Mouse (Mus musculus): ENCODE results near the gene Syngr3. TPM values are rescaled to one million over a fixed set of nuclear protein-coding genes. Genes with fewer than 3 reads are reported as not detected.
A peak's percentile ranks its signal among the peaks of the same experiment; 100 is the strongest.

The Syngr3 gene
- polyA plus RNA-seq, 1 experiment from 2014 or later, result 0.07 TPM

- no peak overlapping the region for H3K9ac ChIP-seq
- no peaks in the 10 kb centered on the region for H3K9me3 ChIP-seq (replicated peaks)
- H3K27ac ChIP-seq (replicated peaks), result no peak overlapping the region
- no peak for ATAC-seq (ENCODE audit: insufficient read depth)
- H3K27me3 ChIP-seq, result peaks cover 77% of the 10 kb centered on the region
- H3K36me3 ChIP-seq (replicated peaks), result no peaks in the 10 kb centered on the region
- H3K4me3 ChIP-seq (replicated peaks), result no peak overlapping the region
- H3K4me1 ChIP-seq (replicated peaks), result peaks cover 30% of the 10 kb centered on the region
- 38% methylated on average over 3 of the region's 3 CpGs for WGBS (ENCODE audit: insufficient replicate concordance)
- no peak overlapping the region for H3K4me2 ChIP-seq
Observed at GRCm38 (mm10) chr17:24651835-24652234, 37.9 kb downstream of the Syngr3 start.

DNA sequence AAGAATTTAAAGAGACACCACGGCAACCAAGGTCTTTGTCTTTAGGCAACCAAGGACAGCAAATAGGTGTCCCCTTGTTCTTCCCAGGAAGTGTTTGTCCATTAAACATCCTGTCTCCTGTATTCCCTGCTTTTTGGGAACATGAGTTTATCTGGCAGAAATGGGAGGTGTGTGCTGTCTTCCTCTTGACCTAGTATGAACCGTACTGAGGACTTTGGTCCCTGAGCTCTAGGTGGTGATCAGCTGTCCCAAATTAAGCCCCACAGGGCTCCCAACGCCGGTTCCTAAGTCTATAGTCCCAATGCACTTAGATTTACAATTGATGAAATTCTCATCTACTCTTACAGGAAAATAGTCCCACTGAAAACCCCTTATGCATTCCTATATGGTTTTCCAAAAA is 39.0 kb downstream of the Syngr3 start:
- no peaks in the 10 kb centered on the region for H3K9me3 ChIP-seq (replicated peaks)
- ATAC-seq (ENCODE audit: insufficient read depth), result no peak
- no peaks in the 10 kb centered on the region for H3K36me3 ChIP-seq (replicated peaks)
- no peak overlapping the region for H3K9ac ChIP-seq
- peaks cover 30% of the 10 kb centered on the region for H3K4me1 ChIP-seq (replicated peaks)
- peak overlapping the region; percentile 76; the same call in 1 of the 2 replicates for H3K4me2 ChIP-seq
- H3K27me3 ChIP-seq, result peaks cover 69% of the 10 kb centered on the region
- no peak overlapping the region for H3K4me3 ChIP-seq (replicated peaks)
- no peak overlapping the region for H3K27ac ChIP-seq (replicated peaks)
- 56% methylated on average over 4 of the region's 4 CpGs for WGBS (ENCODE audit: insufficient replicate concordance)

GRCm38 (mm10) chr17:24650070-24650616 is 39.6 kb downstream of the Syngr3 start, which contains the start of gene Slc9a3r2:
Gene Slc9a3r2 (minus strand): TSS chr17:24650327.
- peak within 1 kb of the TSS; percentile 76 for H3K4me2 ChIP-seq
- peaks cover 35% of the 10 kb centered on the region for H3K4me1 ChIP-seq (replicated peaks)
- under 1% methylated on average over 40 of the region's 41 CpGs for WGBS (ENCODE audit: insufficient replicate concordance)
- H3K9ac ChIP-seq, result peak within 1 kb of the TSS; percentile 47; the same call in 1 of the 2 replicates
- peak; percentile 60 for ATAC-seq (ENCODE audit: insufficient read depth)
- peaks cover 67% of the 10 kb centered on the region for H3K27me3 ChIP-seq
- H3K4me3 ChIP-seq (replicated peaks), result peak within 1 kb of the TSS; percentile 59
- H3K27ac ChIP-seq (replicated peaks), result 0 out of 2 replicates have a peak within 1 kb of the TSS, but pooled peaks have one; percentile 6
- H3K9me3 ChIP-seq (replicated peaks), result no peaks in the 10 kb centered on the region
- H3K36me3 ChIP-seq (replicated peaks), result no peaks in the 10 kb centered on the region

- 0 out of 2 replicates have a peak, but pooled peaks have one; percentile 2 for ATAC-seq (ENCODE audit: insufficient read depth)
- H3K4me3 ChIP-seq (replicated peaks), result peak overlapping the region; percentile 59
- peaks cover 41% of the 10 kb centered on the region for H3K4me1 ChIP-seq (replicated peaks)
- no peaks in the 10 kb centered on the region for H3K36me3 ChIP-seq (replicated peaks)
- WGBS (ENCODE audit: insufficient replicate concordance), result 1% methylated on average over 35 of the region's 35 CpGs
- H3K4me2 ChIP-seq, result peak overlapping the region; percentile 76
- H3K27ac ChIP-seq (replicated peaks), result 0 out of 2 replicates have a peak overlapping the region, but pooled peaks have one; percentile 6
- no peaks in the 10 kb centered on the region for H3K9me3 ChIP-seq (replicated peaks)
- peak overlapping the region; percentile 47; the same call in 1 of the 2 replicates for H3K9ac ChIP-seq
- H3K27me3 ChIP-seq, result peaks cover 62% of the 10 kb centered on the region
Observed at GRCm38 (mm10) chr17:24649581-24650069, 40.1 kb downstream of the Syngr3 start.

- H3K36me3 ChIP-seq (replicated peaks), result no peaks in the 10 kb centered on the region
- peaks cover 43% of the 10 kb centered on the region for H3K4me1 ChIP-seq (replicated peaks)
- H3K4me2 ChIP-seq, result peak overlapping the region; percentile 76
- no peak overlapping the region for H3K9ac ChIP-seq
- ATAC-seq (ENCODE audit: insufficient read depth), result no peak
- WGBS (ENCODE audit: insufficient replicate concordance), result 62% methylated on average over 10 of the region's 10 CpGs
- H3K9me3 ChIP-seq (replicated peaks), result no peaks in the 10 kb centered on the region
- H3K27ac ChIP-seq (replicated peaks), result no peak overlapping the region
- H3K27me3 ChIP-seq, result peaks cover 62% of the 10 kb centered on the region
- H3K4me3 ChIP-seq (replicated peaks), result peak overlapping the region; percentile 59
Observed at GRCm38 (mm10) chr17:24648731-24649377, 40.9 kb downstream of the Syngr3 start.

DNA sequence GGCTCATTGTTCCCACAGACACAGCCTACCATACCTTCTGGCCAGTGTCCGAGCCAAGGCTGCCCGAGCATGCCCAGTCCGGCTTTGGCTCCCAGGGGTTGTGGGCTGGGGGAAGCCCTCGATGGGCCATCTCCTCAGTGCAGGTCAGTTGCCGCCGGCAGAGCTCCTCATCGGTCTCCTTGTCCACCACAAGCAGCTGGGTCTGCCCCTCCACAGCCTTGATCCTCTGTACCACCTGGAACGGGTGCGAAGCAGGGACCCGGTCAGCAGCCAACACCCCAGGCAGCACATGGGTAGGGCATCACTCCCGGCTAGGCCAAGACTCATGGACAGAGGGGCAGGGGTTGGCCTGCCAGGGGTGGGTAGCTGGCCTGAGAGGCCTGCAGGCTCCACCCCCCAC is 42.3 kb downstream of the Syngr3 start:
- WGBS (ENCODE audit: insufficient replicate concordance), result 73% methylated on average over 11 of the region's 11 CpGs
- Histone ChIP-seq H3K4me2 (no peak overlapping the region), H3K36me3 (replicated peaks) (no peaks in the 10 kb centered on the region), H3K4me3 (replicated peaks) (no peak overlapping the region), H3K9ac (no peak overlapping the region), H3K4me1 (replicated peaks) (peaks cover 43% of the 10 kb centered on the region), H3K27me3 (peaks cover 55% of the 10 kb centered on the region), H3K9me3 (replicated peaks) (no peaks in the 10 kb centered on the region), H3K27ac (replicated peaks) (no peak overlapping the region)
- no peak for ATAC-seq (ENCODE audit: insufficient read depth)

DNA sequence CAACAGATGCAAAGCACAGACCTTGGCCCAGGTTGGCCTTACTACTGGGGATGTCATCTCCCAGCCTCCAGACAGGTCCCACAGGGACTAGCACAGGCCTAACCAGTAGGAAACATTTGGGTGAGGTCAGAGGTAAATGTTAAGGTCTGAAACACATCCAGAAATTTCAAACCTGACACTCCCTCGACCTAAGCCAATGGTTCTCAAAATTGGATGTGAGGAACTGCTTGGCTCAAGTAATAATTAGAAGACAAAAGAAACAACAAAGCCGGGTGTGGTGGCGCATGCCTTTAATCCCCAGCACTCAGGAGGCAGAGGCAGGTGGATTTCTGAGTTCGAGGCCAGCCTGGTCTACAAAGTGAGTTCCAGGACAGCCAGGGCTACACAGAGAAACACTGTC is 43.4 kb downstream of the Syngr3 start:
- WGBS (ENCODE audit: insufficient replicate concordance), result 58% methylated on average over 4 of the region's 4 CpGs
- Histone ChIP-seq H3K4me3 (replicated peaks) (no peak overlapping the region), H3K9me3 (replicated peaks) (no peaks in the 10 kb centered on the region), H3K36me3 (replicated peaks) (no peaks in the 10 kb centered on the region), H3K9ac (no peak overlapping the region), H3K27me3 (peaks cover 44% of the 10 kb centered on the region), H3K27ac (replicated peaks) (0 out of 2 replicates have a peak overlapping the region, but pooled peaks have one; percentile 9), H3K4me1 (replicated peaks) (peaks cover 43% of the 10 kb centered on the region), H3K4me2 (no peak overlapping the region)
- no peak for ATAC-seq (ENCODE audit: insufficient read depth)

DNA sequence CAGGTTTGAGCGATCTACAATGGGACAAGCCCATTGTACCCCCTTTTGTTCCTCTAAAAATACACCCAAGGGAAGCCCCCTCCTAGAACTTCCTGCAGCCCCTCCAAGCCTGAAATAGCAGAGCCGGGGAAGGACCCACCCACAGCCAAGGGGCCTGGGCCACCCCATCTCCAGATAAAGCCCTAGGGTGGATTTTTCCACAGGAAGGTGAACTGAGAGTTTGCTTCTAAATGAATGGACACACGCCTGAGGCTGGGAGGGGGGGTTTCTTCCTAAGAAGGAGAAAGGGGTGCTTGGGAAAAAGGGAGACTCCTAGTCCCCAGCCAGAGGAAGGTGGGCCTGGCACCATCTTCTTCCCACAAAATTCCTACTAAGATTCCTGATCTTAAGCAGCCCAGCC is 43.8 kb downstream of the Syngr3 start:
- H3K9me3 ChIP-seq (replicated peaks), result no peaks in the 10 kb centered on the region
- no peak overlapping the region for H3K9ac ChIP-seq
- no peak for ATAC-seq (ENCODE audit: insufficient read depth)
- H3K36me3 ChIP-seq (replicated peaks), result no peaks in the 10 kb centered on the region
- peaks cover 39% of the 10 kb centered on the region for H3K27me3 ChIP-seq
- peaks cover 43% of the 10 kb centered on the region for H3K4me1 ChIP-seq (replicated peaks)
- 0 out of 2 replicates have a peak overlapping the region, but pooled peaks have one; percentile 33 for H3K27ac ChIP-seq (replicated peaks)
- no peak overlapping the region for H3K4me3 ChIP-seq (replicated peaks)
- H3K4me2 ChIP-seq, result no peak overlapping the region
- 56% methylated on average over 3 of the region's 3 CpGs for WGBS (ENCODE audit: insufficient replicate concordance)

DNA sequence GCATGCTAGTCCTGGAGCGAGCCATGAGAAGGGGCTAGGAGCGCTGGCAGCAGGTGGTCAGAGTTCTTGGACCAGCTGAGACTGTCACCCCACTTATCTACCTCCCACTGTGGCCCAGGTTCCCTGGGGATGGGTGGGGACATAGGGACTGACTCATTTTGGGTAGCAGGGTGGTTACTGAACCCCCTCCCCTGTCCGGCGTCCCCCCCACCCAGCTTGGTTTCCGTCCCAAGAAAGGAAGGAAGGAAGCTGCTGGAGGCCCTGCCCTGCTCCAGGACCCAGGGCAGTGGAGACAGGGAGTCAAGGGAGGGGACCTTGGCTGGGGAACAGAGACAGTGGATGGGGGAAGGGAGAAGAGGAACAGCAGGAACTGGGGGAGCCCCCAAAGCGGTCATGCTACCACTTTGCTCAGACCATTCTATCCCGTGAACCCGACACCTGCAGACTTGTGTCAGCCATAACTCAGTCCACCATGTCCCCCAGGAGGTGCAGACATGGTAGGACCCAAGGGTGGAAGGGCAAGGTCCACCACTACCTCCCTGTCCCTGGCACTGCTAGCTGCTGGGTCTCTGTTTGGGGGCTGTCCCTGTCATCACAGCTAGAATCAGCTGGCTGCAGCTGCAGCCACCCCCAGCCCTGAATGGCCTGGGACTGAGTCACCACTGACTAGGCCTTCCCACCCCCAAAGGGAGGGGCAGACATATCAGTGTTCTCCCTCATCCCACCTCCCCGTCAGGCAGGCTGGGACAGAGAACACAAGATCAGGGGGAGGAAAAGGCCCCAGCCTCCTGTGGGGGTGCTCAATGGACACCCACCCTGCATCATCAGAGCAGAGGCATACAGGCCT is 44.7 kb downstream of the Syngr3 start:
- Histone ChIP-seq H3K36me3 (replicated peaks) (no peaks in the 10 kb centered on the region), H3K4me1 (replicated peaks) (peaks cover 35% of the 10 kb centered on the region), H3K27me3 (peaks cover 31% of the 10 kb centered on the region), H3K4me3 (replicated peaks) (no peak overlapping the region), H3K9me3 (replicated peaks) (no peaks in the 10 kb centered on the region), H3K9ac (no peak overlapping the region), H3K27ac (replicated peaks) (peak overlapping the region; percentile 62), H3K4me2 (no peak overlapping the region)
- 37% methylated on average over 9 of the region's 9 CpGs for WGBS (ENCODE audit: insufficient replicate concordance)
- ATAC-seq (ENCODE audit: insufficient read depth), result peak; percentile 26

DNA sequence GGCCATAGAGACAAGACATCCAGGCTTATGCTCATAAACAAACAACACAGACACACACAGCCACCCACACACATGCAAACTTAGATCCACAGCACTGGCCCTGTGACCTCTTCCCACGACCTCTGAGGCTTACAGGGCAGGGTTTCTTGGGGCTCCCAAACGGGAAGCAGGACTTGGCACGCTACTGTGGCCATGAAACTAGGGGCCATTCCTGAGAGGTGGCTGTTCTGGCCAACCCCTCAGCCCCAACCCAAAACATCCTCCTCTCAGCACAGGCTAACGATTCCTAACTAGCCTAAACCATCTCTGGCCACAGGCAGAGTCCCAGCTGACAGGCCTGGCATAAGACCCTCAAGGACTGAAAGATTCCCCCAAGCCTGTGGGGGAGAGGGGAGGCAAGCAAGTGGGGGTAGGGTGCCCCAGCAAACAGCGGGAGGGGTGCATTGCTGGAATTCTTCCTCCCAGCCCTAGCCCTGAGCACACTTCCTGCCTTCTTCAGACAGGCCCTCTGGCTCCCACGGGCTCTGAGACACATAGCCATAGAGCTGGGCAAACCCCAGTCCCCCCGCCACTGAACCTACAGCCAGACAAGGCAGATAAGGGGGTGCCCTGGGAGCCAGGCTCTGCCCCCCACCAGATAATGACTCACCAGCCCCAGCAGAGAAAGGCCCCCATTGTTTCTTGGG is 45.6 kb downstream of the Syngr3 start:
- no peak overlapping the region for H3K4me2 ChIP-seq
- no peaks in the 10 kb centered on the region for H3K36me3 ChIP-seq (replicated peaks)
- no peak for ATAC-seq (ENCODE audit: insufficient read depth)
- H3K4me3 ChIP-seq (replicated peaks), result no peak overlapping the region
- no peak overlapping the region for H3K9ac ChIP-seq
- 41% methylated on average over 7 of the region's 7 CpGs for WGBS (ENCODE audit: insufficient replicate concordance)
- peaks cover 28% of the 10 kb centered on the region for H3K4me1 ChIP-seq (replicated peaks)
- H3K27me3 ChIP-seq, result peaks cover 22% of the 10 kb centered on the region
- peak overlapping the region; percentile 62 for H3K27ac ChIP-seq (replicated peaks)
- H3K9me3 ChIP-seq (replicated peaks), result no peaks in the 10 kb centered on the region
